Mouse (Mus musculus) heart, postnatal 14 days (tissue): ENCODE measurements around the gene Snrnp200. TPM values are rescaled to one million over a fixed set of nuclear protein-coding genes. Genes with fewer than 3 reads are reported as not detected.
"Not testable (repeated sequence)": the region's sequence is repeated elsewhere in the genome, so short reads cannot be mapped to it uniquely, and the experiment has no call there.

Source experiments
- DNase-seq, 2 experiments: peaks; one replicate each; pipeline ENCODE4 v3.0.0; 2021 to 2022
- intact Hi-C: fragments of 180-260 bp; cut with DNase I; formaldehyde crosslinking; loops from one replicate; pipeline ENCODE4 v1.15.1; 2025
- total RNA-seq, 2 experiments: library from RNA; stranded (reverse); gene quantifications; 2 replicates each; pipeline ENCODE4 v1.2.3; 2021

Snrnp200 gene
- total RNA-seq, 2 experiments from 2014 or later = 57.3 to 57.6 TPM

DNA sequence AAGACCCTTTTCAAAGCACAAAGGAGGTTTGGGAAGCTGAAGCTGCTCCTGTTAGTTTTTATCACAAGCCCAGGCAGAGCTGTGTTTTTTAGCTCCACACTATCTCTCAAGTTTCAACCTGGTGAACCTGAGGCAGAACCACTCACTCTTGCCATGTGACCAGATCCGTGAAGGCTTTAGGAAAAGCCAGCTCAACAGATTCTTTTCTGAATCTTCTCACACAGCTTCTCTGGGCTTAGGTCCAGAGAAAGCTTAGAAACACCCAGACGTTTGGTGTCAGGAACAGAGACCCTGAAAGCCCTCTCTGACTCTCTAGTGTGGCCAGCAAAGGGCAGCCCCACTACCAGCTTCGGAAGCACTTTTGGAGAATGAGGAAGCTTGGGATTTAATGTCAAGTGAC lies 43.3 kb downstream of the Snrnp200 start:
- intact Hi-C loops = no loop called here
- no peak for DNase-seq

DNA sequence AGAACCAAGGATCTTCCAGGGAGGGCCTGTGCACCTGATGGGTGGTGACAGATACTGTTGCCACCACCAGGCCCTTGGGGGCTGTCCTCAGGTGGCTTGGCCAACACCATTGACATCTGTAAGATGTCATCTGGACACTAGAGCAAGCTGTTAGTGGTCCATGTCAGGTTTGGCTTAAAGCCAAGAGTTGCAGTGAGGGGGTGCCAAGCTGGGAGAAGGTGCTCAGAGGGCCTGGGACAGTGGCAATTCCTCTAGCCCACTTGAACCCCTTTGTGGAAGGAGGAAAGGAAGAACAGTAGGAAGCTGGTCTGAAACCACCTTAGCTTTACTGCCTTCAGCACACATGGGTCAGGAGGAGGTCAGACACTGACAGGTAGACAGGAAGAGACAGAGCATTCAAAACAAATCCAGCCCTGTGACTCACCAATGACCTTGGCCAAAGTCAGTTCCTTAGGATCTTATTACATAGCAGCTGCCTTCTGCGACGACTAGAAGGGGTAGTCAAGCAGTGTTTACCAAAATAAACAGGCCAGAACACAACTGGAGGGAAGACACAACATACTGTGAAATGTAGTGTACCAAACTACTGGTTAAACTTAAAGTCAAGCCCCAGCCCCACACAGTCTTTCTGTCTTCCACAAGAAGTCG lies 43.8 kb downstream of the Snrnp200 start:
- intact Hi-C loops = no loop called here
- peak in 1 of 2 experiments; percentile 26 for DNase-seq

DNA sequence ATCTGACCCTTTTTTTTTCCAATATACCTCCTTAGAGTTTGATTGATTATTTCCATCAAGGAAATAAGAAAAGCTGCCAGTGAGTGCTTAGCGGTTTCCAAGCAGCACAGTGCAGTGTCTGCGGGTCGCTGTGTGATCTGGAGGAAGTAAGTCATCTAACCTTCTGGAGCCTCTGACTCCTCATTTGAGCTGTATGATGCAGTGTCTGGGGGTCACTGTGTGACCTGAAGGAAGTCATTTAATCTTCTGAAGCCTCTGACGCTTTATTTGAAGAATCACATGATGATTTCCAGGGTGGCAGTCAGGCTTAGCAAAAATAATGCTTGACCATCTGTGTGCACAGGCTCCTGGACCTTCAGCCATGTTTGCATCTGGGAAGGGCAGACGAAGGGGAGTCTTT lies 44.6 kb downstream of the Snrnp200 start:
- DNase-seq = no peak
- intact Hi-C loops = no loop called here

DNA sequence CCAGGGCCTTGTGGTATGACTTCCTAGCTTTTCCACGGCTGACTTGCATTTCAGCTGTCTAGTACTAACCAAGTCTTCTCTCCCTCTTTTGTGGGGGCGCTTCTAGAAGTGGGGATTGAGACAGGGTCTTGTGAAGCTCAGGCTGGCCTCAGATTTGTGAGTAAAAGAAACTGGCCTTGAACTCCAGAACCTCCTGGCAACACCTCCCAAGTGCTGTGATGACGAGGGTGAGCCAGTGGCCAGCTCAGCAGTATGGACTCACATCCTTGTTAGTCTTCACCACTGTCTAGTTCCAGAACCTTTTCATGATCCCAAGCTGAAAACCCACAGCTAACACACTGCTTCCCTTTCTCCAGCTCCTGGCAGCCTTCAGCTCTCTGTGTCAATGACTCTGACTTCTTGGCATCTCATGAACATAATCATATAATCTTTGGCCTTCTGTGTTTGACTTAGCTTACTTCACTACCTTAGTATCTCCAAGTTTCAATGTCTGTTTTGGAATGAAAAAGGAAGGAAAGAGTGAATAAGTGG lies 46.5 kb downstream of the Snrnp200 start:
- intact Hi-C loops = no loop called here
- DNase-seq = no peak

DNA sequence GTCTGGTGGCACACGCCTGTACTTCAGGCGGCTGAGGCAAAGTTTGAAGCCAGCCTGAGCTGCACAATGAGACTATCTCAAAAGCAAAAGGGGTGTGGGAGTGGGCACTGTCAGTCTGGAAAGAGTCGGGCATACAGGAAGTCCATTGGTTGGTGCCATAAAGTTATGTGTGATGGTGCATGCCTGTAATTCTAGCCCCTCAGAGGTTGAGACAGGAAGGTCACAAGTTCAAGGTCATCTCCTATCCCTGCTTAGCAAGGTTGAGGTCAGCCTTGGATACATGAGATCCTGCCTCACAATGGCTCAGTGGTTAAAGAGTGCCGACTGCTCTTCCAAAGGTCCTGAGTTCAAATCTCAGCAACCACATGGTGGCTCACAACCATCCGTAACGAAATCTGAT lies 47.1 kb downstream of the Snrnp200 start:
- intact Hi-C loops = no loop called here
- no peak for DNase-seq

DNA sequence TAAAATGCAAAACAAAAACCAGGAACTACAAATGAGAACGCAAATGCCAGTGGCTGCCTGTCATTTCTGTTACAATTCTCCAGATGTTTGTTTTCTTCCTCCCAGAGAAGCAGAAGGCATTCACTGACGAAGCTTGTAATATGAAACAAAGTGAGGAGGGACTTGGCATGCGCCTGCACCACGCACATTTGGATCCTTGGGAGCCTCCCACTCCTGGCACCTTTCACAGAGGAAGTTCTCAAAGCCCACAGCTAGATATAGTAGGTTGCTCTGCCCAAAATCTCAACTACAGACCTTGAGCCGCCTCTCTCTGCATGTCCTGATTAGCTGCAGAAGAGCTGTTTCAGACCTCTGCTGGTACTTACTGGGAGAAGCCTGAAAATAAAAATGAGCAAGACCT lies 51.2 kb downstream of the Snrnp200 start:
- peak; percentile 33 to 56 for DNase-seq
- intact Hi-C loops = no loop called here

DNA sequence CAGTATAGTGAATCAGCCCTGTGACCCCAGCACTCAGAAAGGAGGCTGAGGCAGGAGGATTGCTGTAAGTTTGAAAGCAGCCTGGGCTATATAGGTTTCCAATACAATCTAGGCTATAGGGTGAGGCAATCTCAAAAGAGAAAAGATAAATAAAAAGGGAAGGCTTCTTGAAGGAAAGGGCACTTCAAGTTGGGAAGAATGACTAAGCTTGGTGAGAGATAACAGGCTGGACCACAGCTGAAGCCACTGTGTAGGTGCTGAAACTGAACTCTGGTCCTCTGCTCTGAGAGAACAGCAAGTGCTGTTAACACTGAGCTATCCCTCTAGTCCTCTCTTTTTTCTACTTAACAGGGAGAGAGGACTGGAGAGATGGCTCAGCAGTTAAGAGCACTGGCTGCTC lies 54.3 kb downstream of the Snrnp200 start:
- intact Hi-C loops = no loop called here
- DNase-seq = no peak

DNA sequence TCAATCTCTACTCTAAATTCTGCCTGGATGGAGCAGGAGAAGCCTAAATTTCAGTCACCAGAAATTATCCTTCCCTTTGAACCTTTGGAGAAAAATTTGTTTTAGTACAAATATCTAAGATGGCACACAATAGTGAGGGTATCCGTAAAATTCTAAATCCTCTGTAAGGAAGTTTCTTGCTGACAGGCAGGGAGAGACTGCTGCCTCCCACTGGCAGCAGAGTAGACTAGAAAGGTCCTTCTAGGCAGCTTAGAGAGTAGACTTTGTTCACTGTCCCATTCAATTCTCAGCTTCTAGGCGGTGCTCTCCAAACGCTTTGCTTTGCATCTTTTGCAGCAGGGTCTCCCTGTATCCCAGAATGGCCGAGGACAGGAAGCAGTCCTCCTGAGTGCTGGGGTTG lies 59.7 kb downstream of the Snrnp200 start:
- intact Hi-C loops = no loop called here
- DNase-seq = no peak

DNA sequence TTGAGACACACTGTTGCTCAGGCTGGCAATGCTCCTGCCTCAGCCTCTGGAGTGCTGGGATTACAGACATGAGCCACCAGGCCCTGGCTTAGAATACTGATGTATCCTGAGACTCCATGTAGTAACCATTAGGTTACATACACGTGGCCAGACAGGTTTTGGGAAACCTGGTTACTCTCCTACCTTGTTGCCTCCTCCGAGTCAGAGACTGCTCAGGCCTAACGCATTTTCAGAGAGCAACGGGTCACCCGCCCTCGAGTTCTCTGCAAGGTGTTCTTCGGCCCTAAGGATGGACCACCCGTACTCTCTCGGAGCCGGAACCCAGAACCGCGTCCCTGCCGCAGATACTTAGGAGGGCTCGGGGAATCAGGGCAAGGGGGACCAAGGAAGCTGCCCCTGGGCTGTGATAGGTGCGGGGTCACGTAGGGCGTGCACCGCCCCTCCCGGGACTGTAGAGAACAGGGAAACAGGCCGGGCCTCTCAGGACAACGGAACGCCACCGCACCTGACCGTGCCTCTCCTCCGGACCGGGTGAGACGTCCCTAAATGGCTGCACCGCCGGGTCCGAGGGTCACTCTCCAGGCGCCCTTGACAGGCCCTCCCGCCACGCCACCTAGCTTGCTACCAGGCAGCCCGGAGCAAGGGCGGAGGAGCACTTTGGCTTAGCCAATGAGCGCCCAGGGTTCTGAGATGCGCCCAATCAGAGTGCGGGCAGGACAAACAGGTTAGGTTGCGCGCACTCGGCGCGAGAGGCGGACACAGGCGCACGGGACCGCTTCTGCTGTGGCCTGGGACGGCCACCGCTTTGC lies 61.5 kb downstream of the Snrnp200 start, which contains the start of gene Stard7:
Gene Stard7 (plus strand): TSS at position 728 of the 809 bp plus-strand sequence.
- DNase-seq = peak; percentile 95 to 96
- intact Hi-C loops = loop anchor here (1.0 kb wide), 1 partner anchor 21 kb away; no protein-coding TSS in a partner anchor

DNA sequence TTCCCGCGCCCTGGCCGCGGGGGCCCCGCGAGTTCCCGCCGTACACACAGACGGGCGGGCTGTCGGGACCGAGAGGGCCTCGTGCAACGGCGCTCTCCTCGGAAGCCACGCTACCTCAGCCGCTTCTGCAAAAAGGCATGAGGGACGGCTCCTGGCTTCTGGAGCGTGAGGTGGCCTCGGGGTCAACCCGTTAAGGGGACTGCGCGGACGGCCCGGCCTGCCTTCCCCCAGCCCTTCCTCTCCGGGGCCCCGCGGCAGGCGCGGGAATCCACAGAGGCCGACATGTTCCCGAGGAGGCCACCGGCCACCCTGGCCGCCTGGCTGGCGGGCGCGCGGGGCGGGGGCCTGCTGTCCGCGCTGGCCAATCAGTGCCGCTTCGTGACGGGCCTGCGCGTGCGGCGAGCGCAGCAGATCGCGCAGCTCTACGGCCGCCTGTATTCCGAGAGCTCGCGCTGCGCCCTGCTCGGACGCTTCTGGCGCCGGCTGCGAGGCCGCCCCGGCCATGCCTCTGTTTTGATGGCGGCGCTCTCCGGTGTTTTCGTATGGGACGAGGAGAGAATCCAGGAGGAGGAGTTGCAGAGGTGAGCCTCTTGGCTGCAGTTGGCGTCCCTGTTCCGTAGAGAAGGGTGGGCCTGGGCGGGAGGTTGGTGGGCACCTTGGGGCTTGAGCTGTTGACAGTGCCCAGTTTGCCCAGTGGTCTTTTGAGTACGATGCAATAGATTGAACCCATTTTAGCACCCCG lies 62.3 kb downstream of the Snrnp200 start:
- peak; percentile 91 to 93 for DNase-seq
- intact Hi-C loops = loop anchor here (1.0 kb wide), 1 partner anchor 22 kb away; no protein-coding TSS in a partner anchor

DNA sequence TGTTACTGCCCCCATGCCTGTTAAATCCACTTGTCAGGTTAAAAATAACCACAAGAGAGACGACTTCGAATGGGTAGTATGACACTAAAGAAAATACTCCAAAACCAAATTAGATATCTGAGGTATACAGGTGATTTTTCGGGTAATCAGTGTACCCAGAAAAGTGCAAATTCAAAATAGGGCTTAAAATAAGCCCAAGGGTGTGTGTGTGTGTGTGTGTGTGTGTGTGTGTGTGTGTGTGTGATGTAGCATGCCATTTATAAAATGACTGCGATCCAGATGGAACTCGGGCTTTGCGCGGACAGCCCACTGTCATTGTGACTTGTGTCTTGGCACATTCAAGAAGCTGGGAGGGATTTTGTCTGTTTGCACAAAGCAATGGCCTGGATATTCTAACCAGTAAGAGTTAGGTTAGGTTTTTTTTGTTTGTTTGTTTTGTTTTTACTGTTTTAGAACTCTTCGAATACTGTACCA lies 62.9 kb downstream of the Snrnp200 start:
- intact Hi-C loops = no loop called here
- DNase-seq = peak in 1 of 2 experiments; percentile 28

DNA sequence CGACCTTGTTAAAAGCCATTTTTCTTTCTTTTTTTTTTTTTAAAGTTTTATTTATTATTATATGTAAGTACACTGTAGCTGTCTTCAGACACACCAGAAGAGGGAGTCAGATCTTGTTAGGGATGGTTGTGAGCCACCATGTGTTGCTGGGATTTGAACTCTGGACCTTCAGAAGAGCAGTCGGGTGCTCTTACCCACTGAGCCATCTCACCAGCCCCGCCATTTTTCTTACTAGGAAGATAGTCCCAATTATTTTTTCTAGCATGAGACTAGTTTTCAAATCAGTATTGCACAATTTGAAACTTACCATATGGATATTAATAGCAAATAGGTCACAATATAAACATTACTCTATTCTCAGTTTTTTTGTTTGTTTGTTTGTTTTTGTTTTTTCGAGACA lies 63.9 kb downstream of the Snrnp200 start:
- intact Hi-C loops = not testable (repeated sequence)

DNA sequence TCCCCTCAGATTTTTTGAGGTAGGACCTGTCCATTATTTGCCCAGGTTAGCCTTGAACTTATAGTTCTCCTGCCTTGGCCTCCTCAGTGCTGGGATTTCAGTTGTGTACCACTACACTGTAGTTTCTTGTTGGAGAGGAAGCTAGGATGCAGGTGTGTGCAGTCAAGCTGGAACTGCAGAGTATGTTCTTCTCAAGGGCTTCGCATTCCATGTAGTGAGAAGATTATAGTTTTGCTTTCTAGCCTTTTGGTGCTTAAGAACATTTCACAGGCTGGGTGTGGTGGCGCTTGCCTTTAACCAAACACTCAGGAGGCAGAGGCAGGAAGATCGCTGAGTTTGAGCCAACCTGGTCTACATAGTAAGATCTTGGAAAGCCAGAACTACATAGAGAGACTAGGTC lies 64.6 kb downstream of the Snrnp200 start:
- DNase-seq = no peak
- intact Hi-C loops = no loop called here

More for the DNA sequence above, 63.9 kb downstream of the Snrnp200 start:
- DNase-seq = not testable (repeated sequence)

DNA sequence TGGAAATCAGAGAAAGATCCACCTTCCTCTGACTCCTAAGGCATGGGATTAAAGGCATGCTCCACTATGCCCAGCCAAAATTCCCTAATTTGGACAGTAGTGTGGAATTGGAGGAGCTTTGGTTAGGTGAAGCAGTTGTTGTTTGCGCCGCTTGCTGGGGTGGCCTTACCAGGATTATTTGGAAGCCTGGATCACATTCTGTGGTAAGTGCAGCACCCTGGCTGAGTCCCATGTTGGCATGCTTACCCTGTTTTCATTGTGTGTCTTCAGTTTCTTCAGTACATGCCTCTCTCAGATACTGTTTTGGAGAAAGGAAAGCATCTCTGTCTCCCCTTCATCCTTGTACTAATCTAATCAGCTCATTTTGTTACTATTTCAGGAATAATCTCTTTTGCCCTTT lies 66.4 kb downstream of the Snrnp200 start:
- intact Hi-C loops = no loop called here
- no peak for DNase-seq

DNA sequence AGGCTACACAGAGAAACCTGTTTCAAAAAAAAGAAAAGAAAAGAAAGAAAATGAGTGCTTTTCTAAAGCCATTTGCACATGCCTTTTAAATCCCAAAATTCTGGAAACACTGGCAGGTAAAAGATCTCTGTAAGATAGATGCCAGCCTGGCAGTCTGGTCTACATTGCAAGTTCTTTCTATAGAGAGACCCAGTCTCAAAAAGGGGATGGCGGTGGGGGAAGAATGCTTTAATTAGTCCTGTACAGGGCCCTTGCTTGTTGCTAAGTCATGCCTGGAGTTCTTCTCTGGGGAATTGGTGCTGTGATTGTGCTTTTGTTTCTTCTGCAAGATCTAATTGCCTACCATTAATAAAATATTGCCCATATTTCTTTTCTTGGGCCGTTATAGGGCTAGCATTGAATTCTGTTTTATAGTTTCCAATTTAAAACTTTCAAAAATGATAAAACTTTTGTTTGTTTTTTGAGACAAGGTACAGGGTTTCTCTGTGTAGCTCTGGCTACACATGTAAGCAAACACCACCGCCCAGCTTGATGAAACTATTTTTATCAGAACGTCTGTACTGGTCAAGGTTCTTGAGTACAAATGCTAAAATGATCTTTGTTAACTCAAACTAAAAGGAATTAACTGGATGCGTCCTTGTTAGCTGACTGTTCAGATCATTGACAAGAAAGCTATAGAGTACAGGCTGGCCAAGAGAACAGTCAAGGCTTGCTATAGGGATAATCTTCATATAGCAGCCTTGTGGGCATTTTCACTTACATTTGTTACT lies 67.5 kb downstream of the Snrnp200 start:
- DNase-seq = no peak
- intact Hi-C loops = no loop called here

DNA sequence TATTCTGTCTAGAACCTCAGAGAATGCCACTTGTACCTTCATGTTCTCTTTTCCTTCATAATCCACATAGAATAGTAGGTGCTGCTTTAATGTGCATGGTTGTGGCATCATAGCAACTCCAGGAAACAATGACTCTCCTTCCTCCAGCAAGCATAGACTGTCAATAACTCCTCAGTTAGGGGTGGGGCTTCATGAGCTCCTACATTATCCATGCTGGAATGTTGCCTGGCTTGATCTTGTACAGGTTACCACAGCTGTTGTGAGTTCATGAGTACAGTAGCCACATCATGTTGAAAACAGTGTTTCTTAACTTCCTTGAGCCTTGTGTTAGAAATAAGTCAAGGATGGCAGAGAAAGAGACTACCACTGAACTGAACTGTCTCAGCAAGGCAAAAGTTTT lies 70.0 kb downstream of the Snrnp200 start:
- intact Hi-C loops = no loop called here
- no peak for DNase-seq
